19 mouse cellular contexts compared by ENCODE assay signal in the genomic region with DNA sequence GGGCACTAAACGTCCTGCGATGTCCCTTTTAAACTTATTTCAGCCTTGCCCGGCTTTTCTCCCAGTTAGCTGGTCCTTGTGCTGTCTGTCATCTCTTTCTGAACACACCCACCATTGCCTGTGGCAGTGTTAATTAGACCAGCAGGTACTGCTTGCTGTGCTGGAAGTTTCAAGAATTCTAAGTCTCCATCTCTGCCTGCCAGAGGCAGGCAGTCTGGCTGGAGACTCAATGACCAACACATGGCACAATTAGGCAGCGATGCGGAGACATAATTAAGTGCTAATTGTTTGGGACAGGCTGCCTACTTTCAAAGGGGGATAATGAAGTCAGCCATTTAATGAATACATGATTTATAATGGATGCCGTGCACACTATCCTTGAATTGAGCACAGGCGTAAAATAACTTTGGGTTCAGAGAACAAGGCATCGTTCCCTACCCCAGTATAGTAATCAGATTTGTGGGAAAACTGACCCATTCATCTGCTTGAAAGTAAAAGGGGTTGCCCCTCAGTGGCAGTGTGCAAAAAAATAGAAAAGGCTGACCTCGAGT. TPM values are rescaled to one million over a fixed set of nuclear protein-coding genes. Genes with fewer than 3 reads are reported as not detected.
DNase-seq lines count a peak whose midpoint lies in the region; ATAC-seq and TF ChIP-seq lines count a peak whose summit lies in the region.
"Had no signal": no experiment of that assay in that cellular context is flagged by ENCODE, and none has a peak within 500 bp of the region (broad histone marks: within the 10 kb centered on the region; RNA-seq: fewer than 3 reads in every experiment).

No protein-coding gene starts in this region.

- H3K36me3 ChIP-seq in hindbrain, embryonic 12.5 days, result no peaks in the 10 kb centered on the region
- no peaks in the 10 kb centered on the region for H3K36me3 ChIP-seq in hindbrain, embryonic 13.5 days
- no peaks in the 10 kb centered on the region for H3K36me3 ChIP-seq in neural tube, embryonic 13.5 days
- no peaks in the 10 kb centered on the region for H3K36me3 ChIP-seq in forebrain, embryonic 16.5 days (ENCODE audit: control insufficient read depth, insufficient read depth)
- H3K36me3 ChIP-seq in stomach, postnatal 0 days (ENCODE audit: control insufficient read depth, insufficient read depth, low read length), result no peaks in the 10 kb centered on the region
- H3K36me3 ChIP-seq: heart, embryonic 13.5 days; midbrain, embryonic 12.5 days had no signal

- peaks cover 3% of the 10 kb centered on the region; the same call in 1 of the 2 replicates for H3K4me1 ChIP-seq in hindbrain, embryonic 12.5 days
- no peaks in the 10 kb centered on the region for H3K4me1 ChIP-seq in hindbrain, embryonic 13.5 days (replicated peaks)
- peaks cover 6% of the 10 kb centered on the region for H3K4me1 ChIP-seq in neural tube, embryonic 13.5 days (replicated peaks)
- H3K4me1 ChIP-seq in forebrain, embryonic 16.5 days (replicated peaks; ENCODE audit: control insufficient read depth, insufficient read depth, low read length), result peaks cover 9% of the 10 kb centered on the region
- H3K4me1 ChIP-seq in stomach, postnatal 0 days (replicated peaks; ENCODE audit: control insufficient read depth, insufficient read depth), result no peaks in the 10 kb centered on the region
- H3K4me1 ChIP-seq: heart, embryonic 13.5 days had no signal

- peak; percentile 48; the same call in 1 of the 2 replicates for ATAC-seq in hindbrain, embryonic 12.5 days (ENCODE audit: low FRiP score)
- no peak; the same call in 1 of the 2 replicates for ATAC-seq in hindbrain, embryonic 13.5 days (ENCODE audit: low FRiP score)
- 0 out of 2 replicates have a peak, but pooled peaks have one; percentile 11 for ATAC-seq in neural tube, embryonic 13.5 days (ENCODE audit: low read depth)
- peak; percentile 98 for ATAC-seq in forebrain, embryonic 16.5 days
- no peak for ATAC-seq in stomach, postnatal 0 days (ENCODE audit: low FRiP score, low TSS enrichment)
- ATAC-seq: activated CD4-positive, CD25-positive, alpha-beta regulatory T cell, adult 4 months; Patski had no signal

- H3K4me3 ChIP-seq in hindbrain, embryonic 12.5 days, result no peak overlapping the region
- H3K4me3 ChIP-seq in hindbrain, embryonic 13.5 days, result no peak overlapping the region
- H3K4me3 ChIP-seq in neural tube, embryonic 13.5 days, result no peak overlapping the region
- H3K4me3 ChIP-seq in forebrain, embryonic 16.5 days (replicated peaks; ENCODE audit: low read length), result no peak overlapping the region
- H3K4me3 ChIP-seq in stomach, postnatal 0 days (ENCODE audit: low read depth, low read length), result no peak overlapping the region
- H3K4me3 ChIP-seq: heart, embryonic 13.5 days; midbrain, embryonic 12.5 days had no signal

- DNase-seq in neural tube, embryonic 10.5 days (ENCODE audit: extremely low spot score, low spot score), result no peak
- no peak for DNase-seq in stomach, postnatal 0 days (ENCODE audit: low spot score)
- no peak for DNase-seq in ovary, postnatal 36 days (ENCODE audit: low spot score)
- DNase-seq: adrenal gland, postnatal 25 days; B cell, adult 2 months; cerebellum, adult 9-11 months; heart, postnatal 36 days; kidney, adult 9 months; layer of hippocampus, postnatal 36 days; lung, adult 18-20 months; lung, postnatal 36 days had no signal

- H3K27ac ChIP-seq in hindbrain, embryonic 12.5 days, result no peak overlapping the region
- H3K27ac ChIP-seq in hindbrain, embryonic 13.5 days, result no peak overlapping the region
- no peak overlapping the region for H3K27ac ChIP-seq in neural tube, embryonic 13.5 days (replicated peaks)
- H3K27ac ChIP-seq in forebrain, embryonic 16.5 days (ENCODE audit: low read length), result no peak overlapping the region
- no peak overlapping the region for H3K27ac ChIP-seq in stomach, postnatal 0 days (replicated peaks)
- H3K27ac ChIP-seq: heart, embryonic 13.5 days; midbrain, embryonic 12.5 days had no signal

- H3K4me2 ChIP-seq in hindbrain, embryonic 12.5 days (replicated peaks), result no peak overlapping the region
- no peak overlapping the region for H3K4me2 ChIP-seq in hindbrain, embryonic 13.5 days
- H3K4me2 ChIP-seq in neural tube, embryonic 13.5 days, result no peak overlapping the region
- H3K4me2 ChIP-seq in forebrain, embryonic 16.5 days (ENCODE audit: low read length), result peak overlapping the region; percentile 23; the same call in 1 of the 2 replicates
- no peak overlapping the region for H3K4me2 ChIP-seq in stomach, postnatal 0 days (replicated peaks; ENCODE audit: low read depth)
- H3K4me2 ChIP-seq: heart, embryonic 13.5 days; midbrain, embryonic 12.5 days had no signal

- 68% methylated on average over 9 of the region's 9 CpGs for WGBS in hindbrain, embryonic 12.5 days
- WGBS in hindbrain, embryonic 13.5 days, result 52% methylated on average over 9 of the region's 9 CpGs
- 42% methylated on average over 9 of the region's 9 CpGs for WGBS in neural tube, embryonic 13.5 days
- 13% methylated on average over 9 of the region's 9 CpGs for WGBS in forebrain, embryonic 16.5 days
- WGBS in stomach, postnatal 0 days, result 90% methylated on average over 9 of the region's 9 CpGs

- no peak for TF ChIP-seq CTCF in stomach, postnatal 0 days (IDR thresholded peaks at IDR 0.05; ENCODE audit: low read depth)

- TF ChIP-seq EP300 in stomach, postnatal 0 days (optimal IDR thresholded peaks at IDR 0.05), result no peak

- peaks cover 15% of the 10 kb centered on the region for H3K9me3 ChIP-seq in hindbrain, embryonic 12.5 days (replicated peaks)
- peaks cover 5% of the 10 kb centered on the region; the same call in 1 of the 2 replicates for H3K9me3 ChIP-seq in hindbrain, embryonic 13.5 days
- peaks cover 8% of the 10 kb centered on the region for H3K9me3 ChIP-seq in neural tube, embryonic 13.5 days
- H3K9me3 ChIP-seq in forebrain, embryonic 16.5 days (ENCODE audit: control insufficient read depth, low read length), result peaks cover 17% of the 10 kb centered on the region; the same call in 1 of the 2 replicates
- no peaks in the 10 kb centered on the region for H3K9me3 ChIP-seq in stomach, postnatal 0 days (ENCODE audit: control insufficient read depth, low read length)
- H3K9me3 ChIP-seq: midbrain, embryonic 12.5 days had no signal

- no peak overlapping the region for H3K9ac ChIP-seq in hindbrain, embryonic 12.5 days
- no peak overlapping the region for H3K9ac ChIP-seq in hindbrain, embryonic 13.5 days
- H3K9ac ChIP-seq in neural tube, embryonic 13.5 days, result no peak overlapping the region
- 0 out of 2 replicates have a peak overlapping the region, but pooled peaks have one; percentile 22 for H3K9ac ChIP-seq in forebrain, embryonic 16.5 days (replicated peaks; ENCODE audit: low read depth, low read length)
- H3K9ac ChIP-seq in stomach, postnatal 0 days (ENCODE audit: low read length), result no peak overlapping the region
- H3K9ac ChIP-seq: heart, embryonic 13.5 days; midbrain, embryonic 12.5 days had no signal

- H3K27me3 ChIP-seq in hindbrain, embryonic 12.5 days, result no peaks in the 10 kb centered on the region
- H3K27me3 ChIP-seq in hindbrain, embryonic 13.5 days, result peaks cover 3% of the 10 kb centered on the region; the same call in 1 of the 2 replicates
- H3K27me3 ChIP-seq in neural tube, embryonic 13.5 days, result no peaks in the 10 kb centered on the region
- H3K27me3 ChIP-seq in forebrain, embryonic 16.5 days (replicated peaks; ENCODE audit: control insufficient read depth, insufficient read depth, low read length), result no peaks in the 10 kb centered on the region
- H3K27me3 ChIP-seq in stomach, postnatal 0 days (ENCODE audit: control insufficient read depth, insufficient read depth, low read length), result no peaks in the 10 kb centered on the region
- H3K27me3 ChIP-seq: heart, embryonic 13.5 days; midbrain, embryonic 12.5 days; Patski had no signal

RNA-seq across cellular contexts. Expression of a gene that starts 32.8 kb away (rescaled TPM):
- polyA plus RNA-seq in hindbrain, embryonic 12.5 days (2016; fragmentation: Nextera tagmentation; extraction: Ambion mirVana), result 15.9 and 16.2 TPM in 2 replicates
- 5.6 and 6.2 TPM in 2 replicates for polyA plus RNA-seq in hindbrain, embryonic 13.5 days (2015; fragmentation: Nextera tagmentation; extraction: Ambion mirVana)
- polyA plus RNA-seq in neural tube, embryonic 13.5 days (2015; fragmentation: Nextera tagmentation; extraction: Ambion mirVana), result 7.9 and 8.5 TPM in 2 replicates
- polyA plus RNA-seq in forebrain, embryonic 16.5 days (2015; fragmentation: Nextera tagmentation; extraction: Ambion mirVana), result 5.0 and 6.0 TPM in 2 replicates
- 9.9 and 12.8 TPM in 2 replicates for polyA plus RNA-seq in stomach, postnatal 0 days (2015; fragmentation: Nextera tagmentation; extraction: Ambion mirVana)

Comparison
In these comparisons a context has a peak if more than half of its experiments do, and no peak if none do; other contexts are left out.
1. ATAC-seq: peak in hindbrain, embryonic 12.5 days (single experiment), neural tube, embryonic 13.5 days (single experiment) and forebrain, embryonic 16.5 days (single experiment); none in hindbrain, embryonic 13.5 days (single experiment) and stomach, postnatal 0 days (single experiment).